Mouse (Mus musculus): ENCODE measurements at regions not wholly inside any gene's neighbourhood (a gene's known extent, or its start where the extent isn't known, plus 50 kb on each side); places are given as distances from the start of the nearest gene placed in this dataset.

- TF ChIP-seq CTCF (IDR thresholded peaks at IDR 0.05; ENCODE audit: borderline replicate concordance, insufficient read depth, low read depth, low read length) (no peak), POLR2A (IDR thresholded peaks at IDR 0.05; ENCODE audit: borderline replicate concordance, insufficient read depth, low read length) (no peak)
Measured at GRCm38 (mm10) chr1:73159405-73159976, 143.8 kb upstream of the Tnp1 start.

Data from cerebellum, adult 2 months (tissue).